Mouse (Mus musculus) R1 (cell line): ENCODE measurements around the gene Bzw2.

Experiments
- DNase-seq: peaks from one replicate; pipeline ENCODE4 v3.0.0-alpha.2; 2018; ENCODE audit warnings: low read depth, low spot score

Gene Bzw2

DNA sequence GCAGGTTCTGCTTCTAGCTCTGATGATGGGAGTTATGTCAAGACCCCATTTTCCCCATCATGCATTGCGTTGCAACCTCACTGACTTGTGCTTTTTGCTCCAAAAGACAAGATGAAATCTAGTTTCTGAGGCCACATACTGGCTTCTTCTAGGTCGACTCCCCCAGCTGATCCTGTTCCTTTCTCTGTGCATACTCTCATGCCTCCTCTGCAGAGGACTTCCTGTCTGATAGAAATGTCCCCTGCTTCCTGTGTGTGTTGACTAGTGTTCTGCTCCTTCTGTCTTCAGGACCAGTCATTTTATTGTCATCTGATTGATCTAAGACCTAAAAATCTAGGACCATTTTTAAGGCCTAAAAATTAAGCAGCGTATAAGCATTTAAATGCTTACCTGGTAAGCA is 22.5 kb downstream of the Bzw2 start:
- DNase-seq = no peak

DNA sequence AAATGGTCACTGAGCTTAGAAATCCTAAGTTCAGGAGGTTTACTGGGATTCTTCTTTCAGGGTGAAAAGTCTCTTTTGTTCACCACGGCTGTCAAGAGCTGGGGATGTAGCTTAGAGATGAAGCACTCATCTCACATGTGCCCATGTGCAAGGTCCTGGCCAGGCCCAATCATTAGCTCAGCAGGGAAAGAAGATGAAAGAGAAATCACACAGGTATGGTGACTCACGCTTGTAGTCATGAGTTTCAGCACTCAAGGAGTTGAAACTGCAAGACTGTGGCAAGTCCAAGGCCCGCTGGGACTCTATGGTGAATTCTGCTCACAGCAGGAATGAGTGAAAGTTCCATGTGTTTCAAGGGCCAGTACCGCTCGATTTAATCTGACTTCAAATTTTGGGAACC is 23.8 kb downstream of the Bzw2 start:
- no peak for DNase-seq

DNA sequence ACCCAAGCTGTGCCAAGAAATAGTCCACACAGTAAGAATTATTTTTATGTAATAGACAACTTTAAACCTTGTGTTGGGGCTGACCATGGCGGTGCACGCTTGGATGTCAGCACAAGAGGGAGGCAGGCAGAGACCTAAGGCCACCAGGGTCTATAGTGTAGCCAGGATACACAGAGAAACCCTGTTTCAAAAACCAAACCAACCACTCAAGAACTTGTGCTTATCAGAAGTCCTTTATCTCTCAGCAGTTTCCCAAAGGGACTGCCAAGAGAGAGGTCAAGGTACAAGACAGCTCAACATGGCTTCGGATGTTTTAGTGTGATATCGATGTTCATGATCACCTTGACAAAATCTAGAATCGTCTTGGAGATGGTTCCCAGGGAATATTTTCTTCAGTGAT is 24.3 kb downstream of the Bzw2 start:
- DNase-seq = no peak

DNA sequence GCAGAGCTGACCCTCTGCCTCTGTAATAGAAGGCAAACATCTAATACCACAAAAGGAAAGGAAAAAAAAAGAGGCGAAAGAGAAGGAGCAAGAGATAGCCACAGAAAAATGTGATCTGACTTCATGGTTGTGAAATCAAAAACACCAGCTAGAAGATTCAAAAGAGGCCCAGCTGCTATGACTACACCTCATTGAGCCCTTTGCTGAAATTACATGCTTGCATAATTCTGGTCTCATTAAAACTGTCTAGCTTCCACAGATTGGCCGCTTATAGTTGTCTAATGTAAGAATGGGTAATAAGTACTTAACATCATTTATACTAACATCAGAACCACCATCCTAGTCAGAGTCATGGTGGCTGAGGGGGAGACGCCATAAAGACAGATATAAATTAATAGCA is 25.2 kb downstream of the Bzw2 start:
- no peak for DNase-seq

DNA sequence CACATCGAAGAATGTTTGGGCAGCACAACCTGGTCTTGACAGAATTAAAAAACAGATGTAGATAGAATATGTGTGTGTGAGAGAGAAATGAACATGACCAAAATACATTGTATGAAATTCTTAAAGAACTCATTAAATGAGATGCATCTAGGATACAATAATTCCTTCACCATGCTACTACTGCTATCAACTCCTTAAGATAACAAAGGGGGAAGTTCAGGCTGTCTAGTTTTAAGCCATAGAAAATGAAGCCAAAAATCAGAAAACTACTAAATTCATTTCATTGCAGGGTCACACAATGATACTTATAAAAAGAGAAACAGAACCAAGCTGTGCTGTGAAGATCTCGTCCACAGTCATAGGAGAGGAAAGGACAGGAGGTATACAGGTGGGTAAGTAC is 25.6 kb downstream of the Bzw2 start:
- no peak for DNase-seq

DNA sequence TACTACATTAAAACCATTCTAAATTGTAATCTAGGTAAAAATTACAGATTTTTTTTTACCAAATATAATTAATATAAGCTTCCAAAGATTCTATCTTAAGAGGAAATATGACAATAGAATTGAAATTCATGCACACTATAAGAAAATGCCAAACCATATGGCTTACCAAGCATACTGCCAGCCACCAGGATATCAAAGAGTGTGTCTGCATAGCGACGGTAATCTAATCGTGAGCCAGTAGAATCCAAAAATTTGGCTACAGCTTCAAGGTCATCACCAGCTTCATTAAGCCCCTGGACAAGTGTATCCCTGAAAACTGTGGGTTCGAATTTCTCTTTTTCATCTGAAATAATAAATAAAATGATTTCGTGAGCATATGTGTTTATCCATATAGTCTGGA is 28.1 kb downstream of the Bzw2 start:
- DNase-seq = no peak

DNA sequence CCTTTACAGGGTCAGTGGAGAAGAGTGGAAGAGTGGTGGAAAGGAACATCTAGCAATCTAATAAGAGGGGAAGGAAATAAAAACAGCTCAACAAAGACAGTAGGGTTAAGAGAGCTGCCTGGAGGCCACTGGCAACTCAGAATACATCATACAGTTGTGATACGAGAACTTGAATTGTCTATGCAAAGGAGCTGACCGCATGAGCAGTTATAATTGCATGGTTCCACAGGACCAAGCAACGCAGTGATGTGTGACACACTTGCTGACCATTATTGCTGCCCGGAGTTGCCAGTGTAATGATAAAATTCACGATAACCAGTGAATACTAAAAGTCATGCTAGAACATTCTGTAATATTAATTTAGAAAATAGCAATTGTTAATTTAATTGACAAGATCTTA is 31.8 kb downstream of the Bzw2 start:
- no peak for DNase-seq

DNA sequence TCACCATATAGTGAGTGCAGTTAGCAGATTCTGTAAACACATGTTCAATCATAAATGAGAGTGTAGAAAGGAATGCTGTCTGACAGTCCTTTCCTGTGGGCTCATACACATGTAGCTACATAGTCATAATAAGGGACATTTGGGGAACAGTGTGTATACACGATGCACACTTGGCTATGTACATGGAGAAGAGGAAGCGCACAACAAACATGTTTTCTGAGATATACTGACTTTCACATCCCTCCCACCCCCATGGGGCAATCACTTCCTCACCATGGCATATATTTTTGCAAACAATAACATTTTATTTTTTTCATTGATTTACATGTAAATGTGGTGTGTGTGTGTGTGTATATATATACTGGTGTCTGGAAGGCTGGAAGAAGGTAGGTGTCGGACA is 38.6 kb downstream of the Bzw2 start:
- no peak for DNase-seq

DNA sequence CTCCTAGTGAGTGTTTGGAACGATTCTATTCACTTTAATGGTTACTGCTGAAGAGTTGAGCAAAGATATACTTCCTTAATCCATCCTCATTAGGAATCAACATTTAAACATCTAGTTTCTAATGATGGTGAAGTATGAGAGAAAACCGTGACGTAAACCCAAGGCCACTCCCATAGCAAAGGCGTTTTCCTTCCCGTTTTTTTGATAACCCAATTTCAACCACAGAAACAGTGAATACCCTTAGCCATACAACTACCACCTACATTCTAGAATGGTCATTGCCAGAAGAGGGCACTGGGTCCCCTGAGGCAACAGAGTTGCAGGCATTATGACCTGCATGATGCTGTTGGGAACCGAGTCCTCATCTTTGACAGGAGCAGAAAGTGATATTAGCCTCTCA is 40.7 kb downstream of the Bzw2 start:
- DNase-seq = no peak

DNA sequence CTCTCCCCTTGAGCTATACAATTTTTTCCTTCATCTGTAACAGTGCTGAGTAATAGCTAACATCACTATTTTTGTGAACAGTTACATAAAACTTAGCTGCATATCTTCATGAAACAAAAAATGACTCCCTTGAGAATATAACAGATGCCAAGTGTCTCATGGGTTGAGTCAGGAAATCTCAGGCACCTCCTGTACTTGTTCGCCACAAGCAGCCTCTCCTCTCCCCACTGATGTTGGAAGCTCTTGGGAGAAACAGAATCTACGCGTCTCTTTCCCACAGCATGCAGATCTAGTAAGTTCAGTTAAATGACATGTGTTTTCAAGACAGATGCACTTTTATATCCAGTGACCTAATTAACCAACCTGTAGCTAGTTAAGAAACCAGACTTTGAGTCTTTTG is 45.8 kb downstream of the Bzw2 start:
- no peak for DNase-seq

DNA sequence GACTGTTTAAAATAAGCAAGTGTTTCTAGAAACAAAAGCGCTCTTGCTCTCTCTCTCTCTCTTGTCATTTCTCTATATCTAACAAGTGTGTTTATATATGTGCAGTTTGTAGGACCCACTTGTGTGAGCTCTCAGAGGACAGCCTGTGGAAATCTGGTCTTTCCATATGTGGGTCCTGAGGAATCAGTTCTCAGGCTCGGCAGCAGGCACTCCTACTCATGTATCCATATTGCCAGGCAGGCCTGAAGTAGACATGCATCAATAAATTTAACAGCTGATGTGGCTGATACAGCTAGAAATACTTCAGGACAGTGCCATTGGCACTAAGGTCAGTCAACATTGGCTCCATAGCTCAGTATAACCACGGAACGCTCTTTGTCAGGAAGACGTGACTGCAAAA is 46.8 kb downstream of the Bzw2 start:
- DNase-seq = no peak

DNA sequence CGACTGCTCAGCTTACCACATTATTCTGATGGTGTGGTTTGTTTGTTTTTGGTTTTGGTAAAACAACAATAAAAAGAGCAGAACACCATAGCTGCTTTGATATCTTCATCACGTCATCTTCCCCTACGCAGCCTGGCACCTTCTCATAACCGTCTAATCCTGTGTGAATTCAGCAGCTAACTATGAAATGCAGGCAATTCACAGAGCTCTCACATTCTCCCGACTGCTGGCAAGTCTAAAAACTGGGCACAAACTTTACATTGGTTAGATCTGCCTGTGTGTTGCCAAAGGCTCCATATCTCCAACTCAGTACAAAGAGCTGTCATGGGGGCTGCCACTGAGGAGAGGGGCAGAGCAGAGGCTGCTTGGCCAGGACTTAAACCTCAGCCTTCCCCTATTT is 47.4 kb downstream of the Bzw2 start:
- DNase-seq = no peak

DNA sequence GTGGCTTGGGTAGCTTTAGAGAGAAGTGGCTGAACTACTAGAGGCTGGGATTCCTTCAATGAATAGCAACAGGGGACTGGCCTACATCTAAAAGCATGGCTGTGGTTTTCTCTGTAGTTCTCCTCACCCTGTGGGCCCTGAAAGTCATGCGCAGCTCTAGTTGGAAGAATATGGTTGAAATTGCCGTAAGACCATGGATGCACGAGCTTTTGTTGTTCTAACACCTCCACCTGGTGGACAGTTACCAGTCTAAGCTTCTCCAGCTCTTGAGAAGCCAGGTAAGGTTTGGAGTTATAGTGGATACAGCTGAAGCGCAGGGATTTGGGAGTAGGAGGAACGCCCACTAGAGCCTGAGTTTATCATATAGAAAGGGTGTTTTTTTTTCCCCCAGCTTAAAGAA is 49.4 kb downstream of the Bzw2 start:
- DNase-seq = no peak

DNA sequence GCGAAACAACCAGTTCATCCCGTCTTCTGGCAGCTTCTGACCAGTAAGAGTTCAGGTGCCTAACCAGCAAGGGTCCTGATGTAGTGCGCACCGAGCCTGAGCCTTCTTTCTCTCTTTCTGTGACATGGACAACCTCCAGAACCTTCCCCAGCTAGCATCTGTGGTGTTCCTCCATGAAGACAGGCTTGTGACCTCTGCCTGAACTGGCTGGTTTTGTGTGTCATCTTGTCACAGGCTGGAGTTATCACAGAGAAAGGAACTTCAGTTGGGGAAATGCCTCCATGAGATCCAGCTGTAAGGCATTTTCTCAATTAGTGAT is 54.3 kb downstream of the Bzw2 start:
- no peak for DNase-seq

DNA sequence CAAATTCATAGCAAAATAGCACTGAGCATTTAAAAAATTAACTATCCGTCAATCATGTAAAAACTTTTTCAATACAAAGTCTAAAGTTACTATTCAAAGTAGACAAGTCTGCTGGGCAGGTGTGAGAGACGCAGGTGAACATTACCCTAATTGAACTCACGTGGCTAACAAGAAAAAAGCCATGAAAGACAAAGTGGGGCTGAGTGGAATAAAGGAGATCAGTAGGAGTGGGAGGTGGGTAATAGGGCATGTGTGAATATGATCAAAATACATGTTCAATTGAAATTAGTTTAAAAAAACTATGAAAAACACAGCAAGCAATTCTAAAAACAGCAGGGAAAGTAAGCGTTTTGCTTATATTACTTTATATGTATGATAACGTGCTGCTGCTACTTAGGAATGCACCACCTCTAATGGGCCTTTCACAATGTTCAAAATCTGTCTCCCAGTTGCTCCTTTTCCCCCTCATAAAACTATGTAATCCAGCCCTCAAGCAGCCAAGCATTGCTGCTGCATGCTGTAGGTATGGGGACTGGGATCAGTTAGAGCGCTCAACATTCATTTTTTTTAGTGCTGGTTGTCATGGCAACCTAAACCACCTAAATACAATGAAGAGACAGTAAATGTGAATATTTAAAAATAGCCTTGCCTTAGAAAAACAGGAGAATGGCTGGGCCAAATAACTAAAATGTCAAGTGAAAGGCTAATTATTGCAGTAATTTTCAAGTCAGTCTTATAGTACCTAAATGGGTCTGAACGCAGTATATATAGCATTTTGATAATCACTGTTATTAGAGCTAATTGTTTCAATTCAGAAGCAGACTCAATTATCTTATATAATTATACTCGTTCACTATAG is 54.9 kb downstream of the Bzw2 start:
- no peak for DNase-seq

DNA sequence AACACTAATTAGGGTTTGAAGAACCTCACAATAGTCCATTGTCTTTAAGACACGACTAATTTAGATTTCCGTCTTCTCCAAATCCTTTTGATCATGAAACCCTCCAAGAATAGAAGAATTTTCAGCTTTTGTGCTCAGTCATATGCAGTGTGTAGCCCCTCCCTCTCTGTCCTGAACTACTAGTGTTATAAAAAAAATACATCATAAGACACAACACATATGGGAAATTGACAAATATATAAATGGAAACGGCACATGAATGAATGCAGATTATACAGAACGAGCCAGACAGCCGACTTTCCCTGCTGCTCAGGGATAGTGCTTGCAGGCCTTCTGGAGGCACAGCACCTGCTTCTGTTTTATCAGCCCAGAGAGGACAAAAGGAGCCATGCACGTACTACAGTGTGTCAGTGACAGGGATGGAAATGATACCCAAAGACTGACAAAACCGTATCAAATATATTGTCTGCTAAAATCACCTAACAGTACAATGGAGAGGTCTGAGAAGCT is 62.5 kb downstream of the Bzw2 start:
- no peak for DNase-seq

DNA sequence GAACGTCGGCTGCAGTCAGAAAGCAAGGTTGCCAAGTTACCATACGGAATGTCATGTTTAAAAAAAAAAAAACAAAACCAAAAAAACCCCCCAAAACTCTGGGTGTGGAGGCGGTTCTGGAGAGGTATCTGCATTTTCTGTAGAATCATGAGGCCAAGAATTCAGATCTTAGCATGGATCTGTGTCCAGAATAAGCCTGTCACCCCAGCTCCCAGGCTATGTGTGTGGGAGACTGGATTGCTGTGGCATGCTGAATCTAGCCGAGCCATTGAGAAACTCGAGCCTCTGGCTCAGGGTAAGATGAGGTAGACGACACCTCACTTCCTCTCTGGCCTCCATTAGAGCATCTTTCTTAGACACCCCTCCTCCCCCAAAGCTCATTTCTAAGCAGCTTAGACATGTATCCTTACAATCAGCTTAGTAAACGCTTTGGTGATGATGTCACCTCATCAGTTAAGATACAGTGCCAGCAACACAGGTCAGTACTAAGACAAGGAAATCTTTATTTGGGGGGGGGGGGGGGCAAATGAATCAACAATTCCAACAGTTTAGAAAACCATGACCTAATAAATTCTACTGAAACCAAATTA is 64.7 kb downstream of the Bzw2 start:
- no peak for DNase-seq

DNA sequence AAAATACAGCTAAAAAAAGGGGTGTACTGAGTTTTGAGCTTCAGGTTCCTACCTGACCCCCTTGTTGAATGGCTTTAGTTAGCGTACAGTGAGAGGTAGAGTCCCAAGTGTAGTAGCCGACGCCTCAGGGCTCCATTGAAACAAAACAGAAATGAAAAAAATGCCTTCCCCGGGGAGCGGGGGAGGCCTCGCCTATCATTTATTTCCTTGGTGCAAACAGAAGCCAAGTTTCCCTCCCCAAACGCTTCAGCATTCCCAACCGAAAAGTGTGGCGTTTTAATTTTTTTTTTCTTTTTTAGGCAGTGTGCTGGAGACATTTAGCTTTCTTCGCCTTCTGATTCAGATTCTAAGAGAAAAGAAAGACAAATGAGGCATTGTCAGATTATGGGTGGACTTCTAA is 65.9 kb downstream of the Bzw2 start:
- no peak for DNase-seq

DNA sequence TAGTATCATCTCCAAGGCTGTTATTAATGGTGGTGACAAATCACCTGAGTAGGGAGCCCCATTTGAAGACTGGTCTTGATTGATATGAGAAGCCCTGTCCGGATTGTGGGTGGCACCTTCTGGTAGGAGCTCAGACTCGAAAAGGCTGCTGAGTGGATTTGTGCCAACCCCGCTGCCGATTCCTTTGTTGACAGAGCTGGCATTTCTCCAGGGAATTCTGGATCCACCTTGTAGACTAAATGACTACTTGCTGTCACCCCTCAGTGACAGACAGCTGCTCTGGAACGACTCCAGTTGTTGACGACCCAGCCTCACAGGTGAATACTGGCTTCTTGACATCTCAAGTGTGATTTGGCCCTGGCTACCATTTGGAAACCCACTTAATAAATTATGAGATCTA is 68.7 kb downstream of the Bzw2 start:
- DNase-seq = no peak

DNA sequence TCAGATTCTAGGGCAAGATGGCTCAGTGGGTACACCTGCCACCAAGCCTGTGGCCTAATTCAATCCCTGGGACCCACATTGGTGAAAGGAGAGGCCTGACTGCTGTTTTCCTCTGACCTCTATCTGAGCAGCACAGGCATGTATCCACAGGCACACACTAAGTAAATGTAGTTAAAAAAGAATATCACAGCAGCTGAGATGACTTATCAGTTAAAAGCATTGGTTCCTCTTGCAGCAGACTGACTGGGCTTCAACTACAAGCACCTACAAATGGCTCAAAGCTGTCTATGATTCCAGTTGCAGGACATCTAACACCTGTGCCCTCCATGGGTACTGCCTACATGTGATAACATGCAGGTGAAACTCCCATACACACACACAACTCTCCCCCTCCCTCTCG is 69.1 kb downstream of the Bzw2 start:
- DNase-seq = no peak

DNA sequence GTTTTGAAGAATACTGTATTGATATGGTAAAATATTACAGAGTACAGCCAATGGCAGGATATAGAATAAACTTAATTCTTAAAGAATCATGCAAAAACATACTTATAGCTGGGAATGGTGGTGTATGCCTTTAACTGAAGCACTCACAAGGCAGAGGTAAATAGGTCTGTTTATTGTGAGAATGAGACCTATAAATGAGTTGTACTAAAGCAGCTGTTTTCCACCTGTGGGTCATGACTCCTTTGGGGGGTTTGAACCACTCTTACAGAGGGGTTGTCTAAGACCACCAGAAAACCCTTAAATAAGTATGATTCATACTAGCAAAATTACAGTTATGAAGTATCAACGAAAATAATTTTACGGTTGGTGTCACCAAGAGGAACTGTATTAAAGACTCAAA is 72.5 kb downstream of the Bzw2 start:
- no peak for DNase-seq

DNA sequence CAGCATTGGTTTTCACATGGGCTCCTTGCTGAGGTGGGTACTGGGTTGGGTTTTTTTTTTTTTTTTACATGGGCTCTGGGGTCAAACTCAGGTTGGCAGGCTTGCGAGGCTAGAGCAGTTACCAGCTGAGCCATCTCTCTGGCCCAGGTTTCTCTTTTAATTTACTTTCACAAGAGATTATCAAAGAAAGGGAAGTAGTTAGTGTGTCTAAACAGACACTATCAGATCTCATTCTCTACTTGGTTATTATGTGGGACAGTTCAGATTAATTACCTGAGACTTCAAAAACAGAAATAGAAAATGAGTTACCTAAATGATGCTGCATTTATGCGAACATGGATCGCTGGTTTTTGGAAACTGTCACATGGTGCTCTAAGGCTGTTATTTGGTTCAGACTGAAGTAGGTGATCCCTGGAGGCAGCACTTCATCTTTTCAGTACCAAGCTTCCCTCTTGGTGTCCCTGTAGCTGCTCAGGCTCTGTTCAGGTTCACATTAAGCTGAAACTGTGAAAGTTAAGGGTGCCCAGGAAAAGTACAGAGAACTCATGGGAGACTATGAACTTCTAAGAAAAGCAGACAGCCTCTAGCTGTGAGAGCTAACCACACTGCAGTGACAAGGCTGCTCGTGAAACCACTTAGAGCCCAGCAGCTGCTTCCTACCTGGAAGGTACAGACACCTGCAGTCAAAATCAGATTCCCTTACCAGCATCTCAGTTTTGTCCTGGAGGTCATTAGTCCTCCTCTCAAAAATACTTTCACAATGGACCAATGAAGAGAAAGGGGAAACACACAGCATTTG is 79.6 kb downstream of the Bzw2 start:
- no peak for DNase-seq

DNA sequence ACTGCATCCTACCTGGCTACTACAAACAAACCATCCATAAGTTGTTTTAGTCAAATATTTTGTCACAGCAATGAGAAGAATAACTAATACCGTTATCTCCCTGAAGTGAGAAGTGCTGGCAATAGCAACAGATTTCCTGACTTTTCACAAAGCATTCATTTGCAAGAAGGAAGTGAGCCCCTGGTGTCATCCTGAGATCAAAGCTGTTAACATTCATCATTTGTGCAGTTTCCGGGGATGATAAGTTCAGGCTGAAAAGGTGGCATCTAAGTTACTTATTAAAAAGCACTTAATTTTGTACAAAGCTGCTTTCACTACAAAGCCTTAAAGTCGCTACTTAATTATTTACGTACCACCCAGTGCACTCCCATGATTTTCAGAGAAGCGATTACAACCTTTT is 85.0 kb downstream of the Bzw2 start:
- DNase-seq = no peak
